Mouse (Mus musculus): ENCODE measurements at regions not wholly inside any gene's neighbourhood (a gene's known extent, or its start where the extent isn't known, plus 50 kb on each side); places are given as distances from the start of the nearest gene placed in this dataset.
"Not testable (repeated sequence)": the region's sequence is repeated elsewhere in the genome, so short reads cannot be mapped to it uniquely, and the experiment has no call there.

DNA sequence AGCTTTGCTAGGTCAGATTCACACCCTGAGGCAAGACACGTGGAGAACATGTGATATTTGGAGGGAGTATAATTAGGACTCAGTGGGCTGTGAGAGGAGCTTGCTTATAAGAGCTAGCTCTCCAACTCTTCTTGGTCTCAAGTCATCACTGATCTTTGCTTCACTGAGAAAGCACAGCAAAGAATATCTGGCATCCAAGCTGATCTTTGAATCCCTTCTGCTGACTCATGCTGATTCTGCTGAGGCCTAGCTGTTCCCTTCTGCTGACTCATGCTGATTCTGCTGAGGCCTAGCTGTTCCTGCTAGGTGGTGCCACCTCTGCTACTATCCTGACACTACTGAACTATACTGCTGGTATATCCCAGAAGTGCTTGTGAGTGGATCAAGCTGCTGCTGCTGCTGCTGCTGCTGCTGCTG is 639.0 kb upstream of the Slc8a1 start:
- no peak for DNase-seq (ENCODE audit: low spot score)

DNA sequence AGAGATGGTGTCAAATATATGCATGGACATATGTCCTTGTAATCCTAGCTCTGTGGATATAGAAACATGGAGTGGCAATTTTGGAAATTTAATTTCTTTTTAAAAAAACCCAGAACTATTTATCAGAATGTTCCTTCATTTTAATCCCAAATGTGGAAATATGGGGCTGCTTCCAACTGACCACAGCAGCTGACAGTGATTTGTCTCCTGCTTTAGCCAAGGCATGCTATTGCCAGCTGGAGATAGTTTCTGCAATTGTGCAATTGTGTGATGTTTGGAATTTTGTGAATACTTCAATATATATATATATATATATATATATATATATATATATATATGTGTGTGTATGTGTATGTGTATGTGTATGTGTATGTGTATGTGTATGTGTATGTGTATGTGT is 629.7 kb upstream of the Slc8a1 start:
- no peak for DNase-seq (ENCODE audit: low spot score)

DNA sequence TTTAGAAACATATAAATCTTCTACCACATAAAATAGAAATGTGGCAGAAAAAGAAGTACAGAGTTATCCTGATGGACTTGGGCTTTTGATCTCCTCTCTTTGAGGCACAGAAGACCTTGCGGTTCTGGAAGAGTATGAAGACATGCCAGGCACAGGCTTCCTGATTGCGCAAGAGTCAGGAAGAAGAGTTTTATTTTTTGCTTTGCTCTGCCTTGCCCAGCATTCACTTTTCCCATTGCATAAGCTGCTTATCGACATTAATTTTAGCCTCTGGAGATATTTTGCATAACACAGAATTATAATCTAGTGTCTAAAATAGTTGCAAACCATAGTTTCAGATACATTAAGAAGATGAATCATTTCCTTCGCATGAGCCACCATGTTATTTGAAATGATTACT is 627.8 kb upstream of the Slc8a1 start:
- no peak for DNase-seq (ENCODE audit: low spot score)

DNA sequence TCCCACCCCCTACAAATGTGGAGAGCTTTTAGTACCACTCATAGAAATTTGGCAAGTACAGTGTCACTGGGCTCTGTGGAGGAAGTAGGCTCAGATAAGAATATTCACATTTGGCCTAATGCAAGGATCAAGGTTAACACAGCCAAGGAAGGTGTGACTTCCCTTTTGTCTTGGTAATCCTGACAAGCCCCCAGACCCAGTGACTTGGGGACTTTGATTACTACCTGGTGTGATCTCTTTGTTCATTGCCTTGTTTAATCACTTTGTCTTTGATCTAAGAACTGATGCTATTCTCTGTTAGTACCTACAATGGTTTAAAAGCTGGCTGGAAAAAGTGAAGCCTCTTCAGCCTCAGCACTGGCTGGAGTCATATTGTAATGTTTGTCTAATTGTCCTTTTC is 610.5 kb upstream of the Slc8a1 start:
- DNase-seq (ENCODE audit: low spot score) = no peak

DNA sequence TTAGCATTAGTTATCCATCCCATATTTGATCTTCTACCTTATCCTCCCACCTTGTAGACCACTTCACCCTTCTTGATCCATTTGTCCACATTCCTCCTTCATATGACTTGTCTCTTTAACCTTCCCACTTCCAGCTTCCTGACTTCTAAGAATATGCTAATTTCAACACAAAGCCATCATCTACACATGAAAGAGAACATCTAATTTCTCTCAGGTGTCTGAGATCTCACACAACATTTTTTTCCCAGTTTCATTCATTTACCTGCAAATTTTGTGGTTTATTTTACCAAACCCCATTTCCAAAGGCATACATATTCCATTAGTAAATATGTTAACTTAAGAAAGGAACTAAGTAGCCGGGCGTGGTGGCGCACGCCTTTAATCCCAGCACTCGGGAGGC is 593.3 kb upstream of the Slc8a1 start:
- DNase-seq (ENCODE audit: low spot score) = no peak

DNA sequence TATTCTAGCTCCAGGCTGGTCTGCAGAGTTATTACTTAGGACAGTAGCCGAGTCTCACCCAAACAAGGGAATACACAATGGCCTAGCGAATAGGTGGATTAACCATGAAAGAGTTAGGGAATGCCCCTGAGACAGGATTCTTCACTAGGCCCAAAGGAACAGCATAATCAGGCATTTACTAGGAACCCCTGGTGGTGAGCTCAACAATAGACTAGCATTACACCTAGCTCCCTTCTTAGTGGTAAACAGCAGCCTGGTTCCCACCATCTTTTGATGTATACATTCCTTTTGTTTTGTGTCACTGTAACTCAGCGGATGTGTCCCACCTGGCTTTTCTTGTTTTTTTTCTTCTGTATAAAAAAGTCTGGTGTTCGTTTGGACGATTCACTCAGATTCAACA is 574.0 kb upstream of the Slc8a1 start:
- no peak for DNase-seq (ENCODE audit: low spot score)

DNA sequence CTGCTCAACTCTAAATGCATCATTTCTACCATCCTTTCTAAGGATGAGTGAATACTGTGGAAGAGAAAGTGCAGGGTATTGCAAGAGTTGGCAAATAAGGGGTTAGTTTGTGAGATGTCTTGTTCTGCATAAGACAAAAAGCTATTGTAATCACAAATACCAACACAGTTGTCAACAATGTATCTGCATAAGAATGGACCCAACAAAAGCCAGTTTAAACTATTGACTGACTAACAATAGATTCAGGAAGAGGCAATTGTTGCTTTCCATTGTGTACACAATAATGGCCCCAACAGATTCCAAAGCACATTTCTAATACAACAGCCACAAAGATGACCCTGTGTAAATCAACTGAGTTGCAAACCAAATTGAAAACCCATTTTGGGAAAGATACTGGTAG is 568.2 kb upstream of the Slc8a1 start:
- no peak for DNase-seq (ENCODE audit: low spot score)

DNA sequence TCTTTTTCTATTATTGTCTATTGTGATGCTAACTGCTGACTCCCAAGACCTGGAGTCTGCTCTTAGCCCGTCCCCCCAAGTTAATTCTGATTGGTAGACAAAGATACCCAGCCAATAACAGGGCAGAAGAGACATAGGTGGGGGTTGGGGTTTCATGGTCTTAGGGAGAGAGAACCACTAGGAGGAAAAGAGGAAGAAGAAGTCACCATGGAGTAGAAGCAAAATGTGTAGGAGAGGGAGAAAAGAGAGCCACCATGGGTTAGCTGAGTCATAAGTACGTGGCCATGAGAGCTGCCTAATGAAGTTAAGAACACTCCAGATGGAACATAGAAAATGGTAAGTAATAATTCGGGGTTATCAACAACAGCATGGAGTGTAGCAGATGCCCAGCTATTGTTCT is 539.6 kb upstream of the Slc8a1 start:
- DNase-seq (ENCODE audit: low spot score) = no peak

DNA sequence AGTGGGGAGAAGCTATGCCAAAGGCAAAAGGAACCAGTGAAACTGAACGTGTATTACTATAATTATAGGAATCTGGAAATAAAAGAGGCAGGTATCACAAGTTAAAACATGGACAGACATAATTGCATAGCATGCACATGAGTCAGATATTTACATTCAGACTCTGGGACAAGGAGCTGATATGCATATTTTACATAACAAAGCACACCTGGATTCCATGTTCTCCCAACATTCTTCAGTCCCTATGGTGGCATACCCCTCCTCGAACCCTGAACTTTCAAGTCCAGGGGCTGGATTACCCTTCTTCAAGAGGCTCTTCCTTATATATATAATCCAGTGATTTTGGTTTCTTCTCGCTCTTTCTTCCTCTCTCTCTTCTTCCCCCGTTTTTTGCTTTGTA is 535.8 kb upstream of the Slc8a1 start:
- no peak for DNase-seq (ENCODE audit: low spot score)

DNA sequence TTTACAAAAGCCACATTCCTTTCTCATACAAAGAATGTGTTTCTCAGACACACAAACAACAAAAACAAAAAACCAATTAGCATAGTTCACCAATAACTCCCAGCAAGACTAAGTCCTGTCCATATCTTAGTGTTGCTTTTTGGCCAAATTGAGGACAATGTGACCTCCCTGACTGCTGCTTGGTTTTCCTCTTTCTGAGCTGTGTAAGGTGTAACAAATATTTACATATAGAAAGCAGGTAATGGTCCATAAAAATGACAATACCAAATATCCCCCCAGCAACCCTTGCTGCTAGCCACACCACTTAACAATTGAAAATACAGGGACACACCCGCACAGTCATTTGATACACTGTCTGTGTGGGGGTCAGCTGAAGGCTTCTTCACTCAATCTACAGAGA is 534.7 kb upstream of the Slc8a1 start:
- DNase-seq (ENCODE audit: low spot score) = no peak

DNA sequence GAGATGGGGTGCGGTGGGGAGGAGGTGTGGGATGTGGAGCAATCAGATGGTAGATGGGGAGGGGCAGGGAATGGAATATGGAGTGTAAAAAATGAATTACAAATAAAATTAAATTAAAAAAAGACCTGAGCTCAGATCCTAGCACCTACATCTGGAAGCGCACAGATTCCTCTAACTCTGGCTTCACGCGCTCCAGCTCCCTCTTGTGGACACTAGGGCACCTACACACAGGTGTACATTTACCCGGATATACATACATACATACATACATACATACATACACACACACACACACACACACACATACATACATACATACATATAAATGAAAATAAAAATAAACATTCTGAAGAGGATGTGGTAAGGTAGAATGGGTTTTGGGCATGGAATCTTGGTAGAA is 528.7 kb upstream of the Slc8a1 start:
- not testable (repeated sequence) for DNase-seq (ENCODE audit: low spot score)

DNA sequence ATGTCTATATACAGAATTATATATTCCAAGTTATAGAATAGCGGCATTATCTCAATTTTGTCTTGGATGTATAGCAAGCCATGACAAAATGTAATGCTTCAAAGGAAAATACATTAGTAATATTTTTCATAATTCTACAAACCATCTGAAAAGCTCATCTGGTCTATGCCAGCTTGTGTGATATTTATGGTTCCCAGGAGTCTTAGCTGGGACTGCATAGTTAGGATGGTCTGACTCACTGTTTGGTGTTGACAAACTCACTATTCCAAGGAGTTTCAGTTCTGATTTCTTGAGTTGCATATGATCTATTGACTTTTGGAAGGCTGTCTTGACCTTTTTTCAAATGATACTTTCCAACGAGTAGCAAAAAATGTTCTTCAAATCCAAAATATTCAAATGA is 514.2 kb upstream of the Slc8a1 start:
- DNase-seq (ENCODE audit: low spot score) = no peak

DNA sequence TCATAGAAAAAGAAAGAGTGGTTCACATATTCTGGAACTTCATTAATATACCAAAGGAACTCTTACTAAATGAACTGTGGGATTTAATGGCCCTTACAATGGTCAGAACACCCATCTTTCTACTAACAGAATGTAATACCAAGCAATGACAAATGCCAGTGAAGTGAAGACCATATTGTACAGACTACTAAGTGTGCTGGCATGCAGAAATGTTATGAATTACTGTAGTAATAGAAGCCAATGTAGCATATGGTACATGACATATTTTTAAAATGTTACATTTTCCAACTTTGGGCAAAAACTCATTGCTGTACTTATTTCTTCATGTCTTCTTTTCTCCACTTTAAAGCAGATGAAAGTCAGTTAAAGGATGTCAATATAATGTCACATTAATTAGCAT is 513.7 kb upstream of the Slc8a1 start:
- DNase-seq (ENCODE audit: low spot score) = no peak

DNA sequence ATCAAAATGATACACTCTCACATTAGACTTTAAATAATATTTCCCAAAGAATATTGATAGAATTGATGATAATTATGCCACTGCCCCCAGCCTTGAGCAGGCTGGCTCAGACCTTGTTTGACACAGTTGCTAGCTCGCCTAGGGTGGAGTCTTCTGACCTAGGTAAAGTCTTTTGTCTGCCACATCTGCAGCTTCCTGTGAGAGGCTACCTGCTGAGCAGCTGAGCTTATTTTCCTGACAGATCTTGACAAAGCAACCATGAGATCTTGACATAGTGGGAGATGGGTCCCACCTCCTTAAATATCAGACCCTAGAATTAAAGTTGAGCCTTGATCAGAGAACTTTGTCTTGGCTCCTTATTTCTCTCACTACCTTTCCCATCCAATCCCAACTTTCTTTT is 500.2 kb upstream of the Slc8a1 start:
- DNase-seq (ENCODE audit: low spot score) = no peak

DNA sequence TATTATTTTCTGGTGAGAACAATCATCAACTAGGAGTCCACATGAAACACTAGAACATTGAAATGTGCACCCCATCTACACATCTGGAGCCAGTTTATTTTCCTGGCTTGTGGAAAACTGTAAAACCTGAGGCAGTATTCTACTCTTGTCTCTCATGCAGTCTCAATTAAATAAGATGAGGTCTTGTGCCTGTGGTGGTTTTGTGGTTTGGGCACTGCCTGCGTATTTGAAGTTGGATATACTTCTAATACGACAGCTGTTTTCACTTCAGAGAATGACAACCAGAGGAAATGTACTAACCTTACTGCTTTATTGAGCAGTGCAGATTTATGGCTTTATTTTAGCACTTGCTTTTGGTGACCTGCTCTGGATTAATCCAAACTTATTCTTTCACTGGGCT is 499.3 kb upstream of the Slc8a1 start:
- no peak for DNase-seq (ENCODE audit: low spot score)

DNA sequence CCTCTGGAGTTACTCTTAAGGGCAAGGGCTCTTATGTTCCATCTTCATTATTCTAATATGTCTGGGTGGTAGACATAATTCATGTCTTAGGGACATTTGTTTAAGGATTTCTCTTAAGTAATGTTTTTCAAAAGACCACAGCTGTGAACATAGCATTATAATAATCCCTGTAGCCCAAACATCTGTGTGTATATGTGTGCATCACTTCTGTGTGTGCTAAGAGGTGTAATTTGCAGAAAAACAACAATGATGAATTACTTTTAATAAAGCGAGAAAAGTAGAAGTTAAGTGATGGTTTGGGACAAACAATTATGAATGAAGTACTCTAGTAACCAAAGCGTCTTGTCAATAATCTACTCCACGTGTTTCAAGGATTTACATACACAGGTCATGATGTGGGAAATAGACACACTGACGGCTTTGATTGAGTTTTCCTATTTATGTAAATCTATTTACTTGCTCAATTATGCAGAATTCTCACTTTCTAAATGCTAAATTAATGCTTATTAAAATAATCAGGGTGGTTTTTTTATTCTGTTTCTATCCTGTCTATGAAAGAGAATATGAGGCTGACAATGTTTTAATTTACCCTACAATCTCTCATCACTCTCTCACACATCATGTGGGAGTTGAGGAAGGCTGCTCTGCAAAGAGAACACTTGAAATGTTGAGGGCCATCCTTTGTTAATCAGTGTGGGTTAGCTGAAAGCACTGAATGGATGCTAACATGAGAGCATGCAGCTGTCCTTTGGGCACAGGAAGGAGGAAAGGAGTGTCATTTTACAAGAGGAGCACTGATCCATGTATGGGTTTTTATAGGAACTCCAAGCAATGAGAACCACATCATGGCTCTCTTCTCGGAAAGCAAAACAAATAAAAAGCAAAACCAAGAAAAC is 477.8 kb upstream of the Slc8a1 start:
- DNase-seq (ENCODE audit: low spot score) = no peak

DNA sequence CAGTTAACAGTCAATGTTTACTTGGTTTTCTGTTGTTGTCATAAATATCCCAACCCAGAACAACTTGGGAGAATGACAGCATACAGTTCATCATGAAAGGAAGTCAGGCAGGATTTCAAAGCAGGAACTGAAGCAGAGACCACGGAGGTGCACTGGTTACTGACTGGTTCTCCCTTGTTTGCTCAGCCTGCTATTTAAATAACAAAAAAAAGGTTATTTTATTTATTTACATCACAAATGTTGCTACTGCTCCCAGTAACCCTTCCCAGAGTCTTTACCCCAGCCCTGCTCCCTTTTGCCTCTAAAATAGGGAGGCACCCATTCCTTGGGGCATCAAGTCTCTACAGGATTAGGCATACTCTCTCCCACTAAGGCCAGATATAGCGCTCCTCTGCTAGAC is 461.8 kb upstream of the Slc8a1 start:
- DNase-seq (ENCODE audit: low spot score) = no peak

DNA sequence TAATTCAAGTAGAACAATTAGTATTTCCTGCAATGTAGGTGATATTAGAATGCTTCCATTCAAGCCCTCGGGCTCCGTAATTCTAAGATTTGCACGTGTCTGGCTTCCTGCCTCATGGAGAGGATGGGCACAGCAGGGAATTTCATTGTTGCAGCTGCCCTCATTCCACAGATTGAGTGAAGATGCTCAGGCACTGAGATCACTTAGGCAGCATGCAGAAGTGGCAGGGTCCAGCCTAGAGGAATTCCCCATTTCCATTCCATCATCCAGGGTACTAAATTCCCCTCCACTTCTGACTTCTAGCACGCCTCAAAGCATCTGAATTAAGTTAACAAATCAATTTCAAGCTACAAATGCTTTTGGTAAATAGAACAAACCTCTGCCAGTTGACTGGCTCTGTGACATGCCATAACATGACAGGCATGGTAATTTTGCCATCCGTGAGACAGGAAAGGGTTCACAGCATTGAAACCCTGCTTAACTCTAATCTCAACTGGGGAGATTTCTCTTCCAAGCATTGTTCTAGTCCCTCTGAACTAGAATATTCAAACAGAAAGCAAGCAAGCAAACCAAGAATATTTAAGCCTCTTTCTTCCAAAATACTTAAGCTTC is 461.0 kb upstream of the Slc8a1 start:
- no peak for DNase-seq (ENCODE audit: low spot score)

DNA sequence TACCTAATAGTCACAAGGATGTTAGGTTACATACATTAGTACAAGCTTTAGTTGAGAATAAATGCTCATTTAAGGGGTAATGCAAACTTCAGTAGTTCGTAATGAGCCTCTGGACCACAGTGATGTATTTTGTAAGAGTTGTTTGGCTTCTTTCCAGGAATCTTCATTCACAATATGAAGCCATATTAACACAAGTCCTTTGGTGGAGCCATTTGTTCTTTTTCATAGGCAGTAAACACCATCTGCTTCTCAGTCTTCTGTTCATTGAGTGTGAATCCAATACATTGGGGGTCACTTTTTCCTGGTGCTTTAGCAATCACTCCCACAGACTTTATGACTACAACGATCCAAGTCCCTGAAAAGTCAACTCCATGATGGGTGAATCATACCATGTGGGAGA is 446.1 kb upstream of the Slc8a1 start:
- DNase-seq (ENCODE audit: low spot score) = no peak

DNA sequence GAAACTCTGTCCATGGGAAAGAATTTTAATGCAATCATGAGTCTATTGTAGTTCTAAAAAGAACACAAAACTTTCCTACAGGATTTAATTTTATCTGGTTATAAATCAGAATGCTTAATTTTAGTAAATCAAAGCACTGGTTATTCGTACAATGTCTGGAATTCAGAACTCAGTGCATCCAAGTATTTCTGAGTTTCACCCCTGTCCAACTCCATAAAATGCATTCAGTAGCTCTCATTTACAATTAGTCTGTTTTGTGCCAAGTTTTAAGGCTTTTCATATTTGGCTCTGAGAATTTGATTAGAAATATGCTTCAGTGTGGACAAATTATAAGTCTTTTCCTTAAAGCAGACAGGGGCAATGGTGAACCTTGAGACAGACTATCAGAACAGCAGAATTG is 433.0 kb upstream of the Slc8a1 start:
- DNase-seq (ENCODE audit: low spot score) = no peak

DNA sequence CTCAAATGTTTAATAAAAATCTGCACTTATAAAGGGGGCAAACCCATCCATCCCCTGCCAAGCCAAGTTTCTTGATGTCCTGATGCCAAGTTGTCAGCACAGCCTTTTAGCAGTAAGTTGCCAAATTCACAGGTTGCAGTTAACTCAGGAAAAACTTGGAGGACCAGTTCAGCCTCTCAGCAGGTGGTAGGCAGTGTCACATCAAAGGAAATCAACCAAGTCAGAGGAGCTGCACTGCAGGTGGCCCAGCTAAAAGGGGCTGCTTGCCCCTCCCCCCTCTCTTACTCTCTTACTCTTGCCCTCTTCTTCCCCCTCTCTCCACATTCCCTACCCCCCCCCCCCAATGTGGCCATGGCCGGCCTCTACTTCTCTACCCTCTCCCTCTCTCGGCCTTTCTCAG is 415.3 kb upstream of the Slc8a1 start:
- DNase-seq (ENCODE audit: low spot score) = no peak

DNA sequence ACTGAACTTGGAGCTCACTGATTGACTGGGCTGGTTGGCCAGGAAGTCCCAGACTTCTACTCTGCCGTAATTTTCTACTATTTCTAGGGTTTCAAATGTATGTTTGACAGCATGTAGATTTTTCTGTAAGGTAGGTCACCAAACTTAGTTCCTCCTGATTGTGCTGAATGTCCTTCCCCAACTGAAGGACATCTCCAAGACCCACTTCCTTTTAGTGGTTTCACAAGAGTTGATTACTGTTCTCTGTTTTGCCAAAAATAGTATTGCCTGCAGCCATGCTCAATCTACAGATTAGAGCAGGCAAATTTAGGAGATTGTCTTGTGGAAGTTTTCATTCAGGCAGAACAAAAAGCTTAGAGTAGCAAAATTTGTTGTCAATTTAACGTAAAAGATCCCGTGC is 396.7 kb upstream of the Slc8a1 start:
- no peak for DNase-seq (ENCODE audit: low spot score)

DNA sequence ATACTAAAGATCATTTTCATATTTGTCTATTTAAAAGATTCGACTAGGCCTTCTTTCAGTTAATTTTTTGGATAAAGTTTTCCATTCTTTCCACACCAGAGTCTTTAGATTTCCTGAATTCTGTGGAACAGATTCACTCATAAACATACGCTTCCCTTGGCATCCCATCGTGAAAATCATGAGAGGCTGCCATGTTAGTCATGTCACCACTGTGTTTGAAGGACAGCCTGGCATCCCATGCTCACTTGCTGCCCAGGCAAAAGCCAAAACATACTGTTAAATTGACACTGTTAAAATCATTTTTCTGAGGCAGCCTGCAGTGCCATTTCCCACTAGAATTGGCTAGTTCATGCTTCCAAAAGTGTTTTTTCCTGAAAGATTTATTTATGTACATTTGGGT is 394.8 kb upstream of the Slc8a1 start:
- DNase-seq (ENCODE audit: low spot score) = no peak

DNA sequence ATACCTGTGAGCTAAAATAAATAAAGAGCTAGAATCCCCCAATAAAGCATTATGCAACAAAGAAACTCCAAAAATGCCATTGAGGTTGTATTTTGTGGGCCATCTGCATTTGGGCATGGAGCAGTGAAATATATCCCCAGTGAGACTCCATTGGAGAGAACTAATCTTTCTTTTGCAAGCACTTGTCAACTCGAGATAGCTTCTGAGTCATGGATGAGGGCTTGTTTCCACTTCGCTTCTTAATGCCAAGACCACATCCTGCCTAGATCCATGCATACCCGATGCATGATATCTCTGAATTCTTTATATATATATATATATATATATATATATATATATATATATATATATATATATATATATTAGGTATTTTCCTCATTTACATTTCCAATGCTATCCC is 349.0 kb upstream of the Slc8a1 start:
- DNase-seq (ENCODE audit: low spot score) = no peak
